Mouse (Mus musculus) brain, adult 2 months (tissue): ENCODE data around the gene Slmap.
"Not testable (repeated sequence)": the region's sequence is repeated elsewhere in the genome, so short reads cannot be mapped to it uniquely, and the experiment has no call there.

ENCODE experiments used
- DNase-seq: peaks from one replicate; pipeline ENCODE4 v3.0.0; 2011; ENCODE audit warnings: low read depth, low spot score

The Slmap gene

DNA sequence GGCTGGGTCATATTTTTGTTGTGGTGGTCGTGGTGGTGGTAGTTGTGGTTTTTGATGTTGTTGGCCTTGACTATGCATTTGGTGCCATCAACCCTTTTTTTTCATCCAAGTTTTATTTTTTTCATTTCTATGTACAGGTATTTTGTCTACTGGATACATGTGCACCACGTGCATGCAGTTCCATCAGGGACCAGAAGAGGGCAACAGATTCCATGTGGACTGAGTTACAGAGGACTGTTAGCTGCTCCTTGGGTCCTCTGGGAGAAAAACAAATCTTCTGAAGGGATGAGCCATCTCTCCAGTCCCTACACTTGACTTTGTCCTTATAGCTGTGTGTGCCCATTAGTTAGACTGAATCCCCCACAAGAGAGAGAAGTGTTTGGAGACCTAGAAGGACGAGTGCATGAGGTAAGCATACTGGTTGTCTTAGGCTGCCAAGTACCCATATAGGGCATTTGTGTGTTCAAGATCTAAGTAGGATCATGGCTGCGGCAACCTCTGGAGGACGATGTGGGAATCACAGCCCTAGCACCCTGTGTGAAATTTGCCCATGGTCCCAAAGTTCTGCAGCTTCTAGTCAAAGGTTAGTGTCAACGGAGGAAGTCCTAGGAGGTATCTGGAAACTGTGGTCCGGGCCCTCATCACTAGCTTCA lies 136.1 kb downstream of the Slmap start:
- DNase-seq, result no peak

DNA sequence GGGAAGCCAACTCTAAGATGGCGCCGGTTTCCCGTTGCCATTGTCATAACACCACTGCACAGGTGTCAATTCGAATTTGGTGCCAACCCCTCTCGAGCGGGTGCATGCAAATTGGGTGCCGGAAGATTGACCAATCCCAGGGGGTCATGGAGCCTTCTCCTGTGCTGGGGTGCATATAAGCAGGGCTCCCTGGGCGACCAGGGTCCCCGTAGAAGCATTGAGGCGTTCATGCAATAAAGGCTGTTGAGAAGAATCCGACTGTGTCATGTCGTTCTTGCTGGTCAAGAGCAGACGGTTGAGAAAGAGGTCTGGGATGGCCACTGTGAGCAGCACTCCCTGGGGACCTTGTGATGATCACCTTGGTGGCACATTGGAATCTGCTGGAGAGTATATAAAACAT lies 142.9 kb downstream of the Slmap start:
- no peak for DNase-seq

DNA sequence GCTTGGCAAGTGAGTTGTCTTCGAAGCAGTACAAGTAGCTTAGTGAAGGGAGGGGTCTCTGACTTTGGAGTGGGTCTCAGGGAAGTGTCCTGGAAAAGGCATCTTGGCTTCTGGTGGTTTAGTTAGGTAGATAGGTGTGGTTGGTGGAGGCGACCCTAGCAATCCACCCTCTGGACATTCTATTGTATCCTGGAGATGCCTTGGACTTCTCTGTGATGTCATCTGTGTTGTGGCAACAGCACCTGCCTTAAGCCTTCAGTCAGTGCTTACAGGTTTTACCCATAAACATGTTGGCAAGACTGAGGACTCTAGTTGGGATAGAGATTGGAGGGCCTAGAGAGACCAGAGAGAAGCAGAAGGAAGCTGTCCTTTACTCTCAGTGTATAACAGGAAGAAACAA lies 145.8 kb downstream of the Slmap start:
- DNase-seq, result not testable (repeated sequence)

DNA sequence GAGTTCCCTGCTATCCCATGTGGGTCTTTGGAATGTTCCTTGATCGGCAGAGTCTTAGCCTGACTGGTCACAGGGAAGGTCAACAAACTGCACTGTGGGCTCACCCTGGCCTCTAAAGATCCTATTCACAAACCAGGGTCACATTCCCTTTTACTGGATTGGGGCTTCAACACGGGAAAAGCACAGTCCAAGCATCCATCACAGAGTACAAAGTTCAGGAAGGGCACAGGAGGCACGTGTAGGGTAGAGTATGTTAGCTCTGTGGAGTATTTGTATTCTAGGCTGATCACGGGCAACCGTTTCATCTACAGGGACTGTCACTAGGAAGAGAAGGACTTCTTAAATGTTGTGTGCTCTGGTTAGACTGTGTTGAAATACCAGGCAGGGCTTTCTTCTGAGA lies 147.7 kb downstream of the Slmap start:
- DNase-seq, result not testable (repeated sequence)

DNA sequence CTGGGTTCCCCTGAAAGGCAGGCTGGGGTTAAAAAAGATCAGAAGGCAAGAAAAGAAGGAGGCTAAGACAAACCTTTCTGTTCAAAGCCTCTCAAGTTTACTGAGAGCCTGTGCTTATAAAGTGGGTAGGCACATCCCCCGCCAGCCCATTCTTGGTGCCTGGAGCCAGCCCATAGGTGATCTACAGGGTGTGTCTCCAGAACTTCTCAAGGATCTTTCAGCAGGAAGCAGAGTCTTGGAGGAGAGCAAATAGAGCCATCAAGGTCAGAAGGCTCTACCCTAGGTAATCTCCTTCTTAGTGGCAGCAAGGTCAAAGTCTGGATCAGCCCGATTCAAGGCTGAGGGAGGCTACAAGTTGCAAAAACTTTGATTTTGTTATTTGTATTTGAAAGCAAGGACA lies 149.1 kb downstream of the Slmap start:
- DNase-seq, result not testable (repeated sequence)

DNA sequence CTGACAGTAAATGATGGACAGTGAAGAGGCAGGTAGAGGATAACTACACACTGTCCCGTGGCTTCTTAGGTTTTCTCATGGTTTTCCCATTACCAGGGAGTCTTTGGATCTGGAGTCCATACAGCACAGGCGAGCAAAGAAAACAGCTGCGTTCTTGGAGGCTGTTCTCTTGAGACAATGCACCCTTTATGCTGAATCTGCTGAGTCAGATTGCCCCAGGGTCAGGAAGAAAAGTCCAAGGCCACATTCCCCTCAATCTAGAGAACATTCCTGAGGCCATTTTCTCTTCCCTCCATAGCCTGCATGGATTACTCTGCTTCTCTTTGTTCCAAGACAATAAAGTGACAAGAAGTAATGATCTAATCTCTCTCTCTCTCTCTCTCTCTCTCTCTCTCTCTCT lies 155.7 kb downstream of the Slmap start:
- no peak for DNase-seq

DNA sequence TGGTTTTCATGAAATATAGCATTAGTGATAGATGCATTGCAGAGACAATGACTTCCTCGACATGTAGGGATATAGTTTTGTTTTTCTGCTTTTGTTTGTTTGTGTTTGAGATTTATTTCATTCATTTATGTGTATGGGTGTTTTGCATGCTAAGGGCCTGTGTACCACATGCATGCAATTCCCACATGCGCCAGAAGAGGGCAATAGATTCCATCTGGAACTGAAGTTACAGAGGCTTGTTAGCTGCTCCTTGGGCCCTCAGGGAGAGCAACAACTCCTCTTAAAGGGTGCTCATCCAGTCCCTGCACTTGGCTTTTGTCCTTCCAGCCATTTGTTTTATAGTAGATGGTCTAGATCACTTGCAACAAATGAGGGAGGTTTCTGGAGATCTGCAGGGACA lies 158.1 kb downstream of the Slmap start:
- peak; percentile 71 for DNase-seq
